Mouse (Mus musculus): Measurements from ENCODE around the gene Itgbl1. TPM values are rescaled to one million over a fixed set of nuclear protein-coding genes. Genes with fewer than 3 reads are reported as not detected.
"Not testable (repeated sequence)": the region's sequence is repeated elsewhere in the genome, so short reads cannot be mapped to it uniquely, and the experiment has no call there.

The Itgbl1 gene
- 1.7 and 2.1 TPM in 2 replicates for polyA plus RNA-seq (2016; fragmentation: Nextera tagmentation; extraction: Ambion mirVana)

- no peak for ATAC-seq (ENCODE audit: low FRiP score, low read depth)
- H3K4me2 ChIP-seq (replicated peaks), result no peak within 1 kb of the TSS
- 34% methylated on average over 7 of the region's 7 CpGs for WGBS
Measured at GRCm38 (mm10) chr14:123659921-123660385, at the start of gene Itgbl1. TSS of gene Itgbl1 (plus strand) at chr14:123659971.

DNA sequence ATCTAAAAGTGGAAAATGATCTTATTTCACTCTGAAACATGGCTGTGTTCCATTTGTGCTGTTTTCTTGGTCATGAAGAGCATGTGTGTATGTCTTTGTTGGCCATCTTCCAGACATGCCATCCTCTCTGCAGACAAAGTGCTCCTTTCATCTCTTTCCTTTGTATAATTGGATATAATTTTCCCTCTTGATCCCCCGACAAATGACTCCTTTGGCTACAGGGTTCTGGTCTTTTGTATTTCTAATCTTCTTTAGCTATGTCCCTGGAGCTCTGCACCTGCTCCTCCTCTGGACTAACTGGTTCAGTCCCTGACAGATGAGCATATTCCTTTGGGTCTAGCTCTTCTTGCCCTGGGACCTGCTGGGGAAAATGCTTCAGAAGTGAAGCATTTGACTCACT is 36.8 kb upstream of the Itgbl1 start:
- H3K36me3 ChIP-seq, result no peaks in the 10 kb centered on the region

More at GRCm38 (mm10) chr14:123659921-123660385, at the start of gene Itgbl1:
- Histone ChIP-seq H3K4me3 (no peak within 1 kb of the TSS), H3K36me3 (no peaks in the 10 kb centered on the region), H3K9ac (replicated peaks) (no peak within 1 kb of the TSS), H3K4me1 (peaks cover 12% of the 10 kb centered on the region), H3K27me3 (no peaks in the 10 kb centered on the region), H3K9me3 (no peaks in the 10 kb centered on the region), H3K27ac (replicated peaks) (no peak within 1 kb of the TSS)

GRCm38 (mm10) chr14:123626501-123627179 is 33.1 kb upstream of the Itgbl1 start, which contains the start of gene Nalcn:
TSS of gene Nalcn (minus strand) at chr14:123627144.
- under 1% methylated on average over 41 of the region's 47 CpGs for WGBS
- H3K27ac ChIP-seq (replicated peaks), result peak within 1 kb of the TSS; percentile 60
- no peaks in the 10 kb centered on the region for H3K9me3 ChIP-seq
- peak within 1 kb of the TSS; percentile 71 for H3K9ac ChIP-seq (replicated peaks)
- peak within 1 kb of the TSS; percentile 71 for H3K4me2 ChIP-seq (replicated peaks)
- peak; percentile 86 for ATAC-seq (ENCODE audit: low FRiP score, low read depth)
- H3K4me1 ChIP-seq, result peaks cover 17% of the 10 kb centered on the region
- H3K27me3 ChIP-seq, result peaks cover 4% of the 10 kb centered on the region; the same call in 1 of the 2 replicates
- H3K36me3 ChIP-seq, result no peaks in the 10 kb centered on the region
- peak within 1 kb of the TSS; percentile 55 for H3K4me3 ChIP-seq

More for the DNA sequence above, 36.8 kb upstream of the Itgbl1 start:
- Histone ChIP-seq H3K27me3 (peaks cover 4% of the 10 kb centered on the region; the same call in 1 of the 2 replicates), H3K9me3 (no peaks in the 10 kb centered on the region), H3K9ac (replicated peaks) (no peak overlapping the region), H3K4me1 (peaks cover 17% of the 10 kb centered on the region), H3K4me3 (no peak overlapping the region), H3K27ac (replicated peaks) (0 out of 2 replicates have a peak overlapping the region, but pooled peaks have one; percentile 39), H3K4me2 (replicated peaks) (no peak overlapping the region)
- peak; percentile 51 for ATAC-seq (ENCODE audit: low FRiP score, low read depth)
- 10% methylated on average over 1 of the region's 1 CpGs for WGBS

GRCm38 (mm10) chr14:123627180-123627562 is 32.6 kb upstream of the Itgbl1 start:
- Histone ChIP-seq H3K9ac (replicated peaks) (peak overlapping the region; percentile 71), H3K4me2 (replicated peaks) (peak overlapping the region; percentile 71), H3K4me1 (peaks cover 17% of the 10 kb centered on the region), H3K9me3 (no peaks in the 10 kb centered on the region), H3K36me3 (no peaks in the 10 kb centered on the region), H3K4me3 (peak overlapping the region; percentile 55), H3K27me3 (peaks cover 4% of the 10 kb centered on the region; the same call in 1 of the 2 replicates), H3K27ac (replicated peaks) (peak overlapping the region; percentile 60; the same call in 1 of the 2 replicates)
- no peak for ATAC-seq (ENCODE audit: low FRiP score, low read depth)
- 46% methylated on average over 3 of the region's 3 CpGs for WGBS

- ATAC-seq (ENCODE audit: low FRiP score, low read depth), result peak; percentile 92
- H3K27me3 ChIP-seq, result no peaks in the 10 kb centered on the region
- no peak overlapping the region for H3K27ac ChIP-seq (replicated peaks)
- H3K36me3 ChIP-seq, result no peaks in the 10 kb centered on the region
- H3K4me2 ChIP-seq (replicated peaks), result peak overlapping the region; percentile 33
- H3K4me1 ChIP-seq, result peaks cover 12% of the 10 kb centered on the region
- no peaks in the 10 kb centered on the region for H3K9me3 ChIP-seq
- WGBS, result 23% methylated on average over 20 of the region's 20 CpGs
- no peak overlapping the region for H3K4me3 ChIP-seq
- no peak overlapping the region for H3K9ac ChIP-seq (replicated peaks)
Measured at GRCm38 (mm10) chr14:123661091-123661491, 1.3 kb downstream of the Itgbl1 start.

DNA sequence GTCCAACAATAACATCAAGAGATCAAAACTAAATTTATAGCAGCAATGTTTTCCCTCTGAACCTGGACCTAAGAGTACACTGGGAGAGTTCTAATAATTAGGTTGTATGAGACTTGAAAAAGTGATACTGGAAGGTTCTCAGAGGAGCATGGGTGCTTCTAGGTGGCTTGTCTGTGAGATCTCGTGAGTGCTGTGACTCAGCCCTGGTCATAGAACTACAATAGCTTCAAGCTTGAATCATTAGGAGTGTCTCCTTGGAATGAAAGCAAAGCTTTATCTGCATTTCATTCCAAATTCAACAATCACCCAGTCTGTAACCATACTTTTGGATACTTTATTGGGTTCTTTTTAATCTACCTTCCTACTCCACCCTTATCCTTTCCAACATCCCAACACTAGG is 2.6 kb downstream of the Itgbl1 start:
- WGBS, result 76% methylated on average over 1 of the region's 1 CpGs
- Histone ChIP-seq H3K27me3 (no peaks in the 10 kb centered on the region), H3K36me3 (no peaks in the 10 kb centered on the region), H3K9me3 (no peaks in the 10 kb centered on the region), H3K4me2 (replicated peaks) (no peak overlapping the region), H3K9ac (replicated peaks) (no peak overlapping the region), H3K4me3 (no peak overlapping the region), H3K4me1 (peaks cover 12% of the 10 kb centered on the region), H3K27ac (replicated peaks) (no peak overlapping the region)
- no peak for ATAC-seq (ENCODE audit: low FRiP score, low read depth)

DNA sequence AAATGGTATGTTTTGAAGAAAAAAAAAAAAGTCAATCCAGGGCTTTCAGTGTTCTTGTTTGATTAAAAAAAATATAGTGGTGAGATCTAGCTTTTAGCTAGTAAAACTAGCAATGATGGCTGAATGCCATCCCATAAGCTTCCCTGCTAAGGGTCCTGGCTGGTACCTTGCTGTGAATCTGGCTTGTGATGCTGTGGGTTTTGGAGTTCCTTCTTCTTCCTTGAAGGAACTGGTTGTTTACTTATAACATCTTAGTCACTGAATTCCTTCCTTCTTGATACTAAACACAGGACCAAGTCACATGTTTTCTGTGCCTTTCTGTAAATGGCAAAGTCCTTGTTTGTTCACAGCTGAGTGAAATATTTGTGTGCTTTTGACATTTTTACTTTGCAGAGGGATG is 3.4 kb downstream of the Itgbl1 start:
- Histone ChIP-seq H3K27ac (replicated peaks) (no peak overlapping the region), H3K9ac (replicated peaks) (no peak overlapping the region), H3K27me3 (no peaks in the 10 kb centered on the region), H3K4me2 (replicated peaks) (no peak overlapping the region), H3K4me1 (peaks cover 12% of the 10 kb centered on the region), H3K9me3 (no peaks in the 10 kb centered on the region), H3K36me3 (no peaks in the 10 kb centered on the region), H3K4me3 (no peak overlapping the region)
- no peak for ATAC-seq (ENCODE audit: low FRiP score, low read depth)

DNA sequence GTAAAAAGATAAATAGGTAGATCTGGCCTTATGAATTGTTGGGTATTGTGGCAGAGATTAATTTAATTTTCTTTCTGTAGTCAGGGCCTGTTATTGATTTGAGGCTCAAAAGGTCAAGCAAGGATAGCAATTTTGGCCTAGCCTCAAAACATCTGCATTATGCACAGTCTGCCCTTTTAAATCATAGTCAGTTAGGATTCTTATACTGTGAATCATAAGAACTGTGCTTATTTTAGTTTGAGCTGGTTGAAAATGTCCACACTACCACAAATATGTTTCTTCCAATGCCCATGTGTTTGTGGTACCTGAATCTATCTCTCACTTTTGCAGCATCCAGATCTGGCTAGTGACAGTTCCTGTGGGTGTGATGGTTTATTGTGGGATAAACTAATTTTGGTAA is 4.7 kb downstream of the Itgbl1 start:
- Histone ChIP-seq H3K4me3 (no peak overlapping the region), H3K36me3 (no peaks in the 10 kb centered on the region), H3K27me3 (no peaks in the 10 kb centered on the region), H3K4me1 (peaks cover 12% of the 10 kb centered on the region), H3K27ac (replicated peaks) (no peak overlapping the region), H3K9ac (replicated peaks) (no peak overlapping the region), H3K4me2 (replicated peaks) (no peak overlapping the region), H3K9me3 (no peaks in the 10 kb centered on the region)
- ATAC-seq (ENCODE audit: low FRiP score, low read depth), result no peak

DNA sequence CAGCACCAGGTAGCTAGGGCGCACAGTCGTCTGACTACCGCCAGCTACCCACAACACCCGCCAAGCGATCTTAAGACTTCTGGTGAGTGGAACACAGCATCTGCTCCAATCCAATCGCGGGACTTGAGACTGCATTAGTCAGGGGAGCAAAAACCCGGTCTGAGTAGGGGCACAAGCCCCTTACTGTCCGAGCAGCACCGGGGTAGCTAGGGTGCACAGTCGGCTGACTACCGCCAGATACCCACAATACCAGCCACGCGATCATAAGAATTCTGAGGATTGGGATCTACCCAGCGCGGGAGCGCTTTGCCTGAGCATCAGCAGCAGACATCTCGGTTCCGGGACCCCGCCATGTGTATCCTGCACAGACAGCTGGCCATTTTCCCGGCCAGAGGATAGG is 11.3 kb downstream of the Itgbl1 start:
- 89% methylated on average over 21 of the region's 21 CpGs for WGBS
- not testable (repeated sequence) for H3K36me3 ChIP-seq; ATAC-seq (ENCODE audit: low FRiP score, low read depth); H3K4me2 ChIP-seq (replicated peaks); H3K9ac ChIP-seq (replicated peaks); H3K9me3 ChIP-seq; H3K4me1 ChIP-seq; H3K27ac ChIP-seq (replicated peaks); H3K4me3 ChIP-seq; H3K27me3 ChIP-seq

DNA sequence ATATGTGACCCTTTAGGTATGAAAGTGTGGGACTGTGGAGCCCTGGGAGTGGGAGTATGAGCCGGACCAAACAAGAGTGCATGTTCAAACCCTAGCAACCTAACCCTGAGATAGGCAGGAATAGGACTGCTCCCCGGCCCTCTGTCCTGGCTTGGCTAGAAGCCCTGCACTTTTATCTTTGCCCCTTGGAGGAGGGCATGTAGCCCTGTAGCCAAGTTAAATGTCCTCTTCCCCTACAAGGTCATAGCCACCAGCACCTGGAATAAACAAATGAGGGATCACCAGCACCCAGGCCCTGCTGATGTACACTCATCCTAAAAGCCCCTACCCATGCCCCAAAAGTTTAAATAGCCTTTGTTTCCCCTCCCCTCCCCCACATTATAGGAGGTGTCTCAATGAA is 18.3 kb downstream of the Itgbl1 start:
- no peak overlapping the region for H3K27ac ChIP-seq (replicated peaks)
- no peaks in the 10 kb centered on the region for H3K27me3 ChIP-seq
- no peaks in the 10 kb centered on the region for H3K9me3 ChIP-seq
- ATAC-seq (ENCODE audit: low FRiP score, low read depth), result no peak
- H3K4me2 ChIP-seq (replicated peaks), result no peak overlapping the region
- WGBS, result 86% methylated on average over 2 of the region's 2 CpGs
- no peaks in the 10 kb centered on the region for H3K4me1 ChIP-seq
- H3K9ac ChIP-seq (replicated peaks), result no peak overlapping the region
- H3K36me3 ChIP-seq, result no peaks in the 10 kb centered on the region
- H3K4me3 ChIP-seq, result no peak overlapping the region

DNA sequence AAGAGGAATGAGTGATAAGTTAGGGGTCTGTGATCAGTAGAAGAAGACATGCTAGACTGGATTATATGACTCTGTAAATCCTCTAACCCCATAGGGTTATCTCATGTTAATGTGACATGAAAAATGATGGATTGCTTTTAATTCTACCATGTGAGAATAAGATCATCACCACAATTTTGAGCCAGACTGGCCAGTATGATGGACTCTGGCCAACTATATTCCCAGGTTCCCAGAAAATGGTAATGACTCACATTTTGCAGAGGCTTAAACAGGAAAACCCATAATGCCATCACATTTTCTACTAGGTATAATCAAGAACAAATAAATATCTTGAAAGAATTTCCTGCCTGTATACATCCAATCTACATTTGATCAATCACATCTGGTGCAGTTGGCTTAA is 55.0 kb downstream of the Itgbl1 start:
- no peak for ATAC-seq (ENCODE audit: low FRiP score, low read depth)
- H3K27ac ChIP-seq (replicated peaks), result no peak overlapping the region
- no peaks in the 10 kb centered on the region for H3K36me3 ChIP-seq
- H3K4me1 ChIP-seq, result no peaks in the 10 kb centered on the region
- no peak overlapping the region for H3K4me3 ChIP-seq
- H3K4me2 ChIP-seq (replicated peaks), result no peak overlapping the region
- H3K27me3 ChIP-seq, result no peaks in the 10 kb centered on the region
- H3K9me3 ChIP-seq, result no peaks in the 10 kb centered on the region
- H3K9ac ChIP-seq (replicated peaks), result no peak overlapping the region

DNA sequence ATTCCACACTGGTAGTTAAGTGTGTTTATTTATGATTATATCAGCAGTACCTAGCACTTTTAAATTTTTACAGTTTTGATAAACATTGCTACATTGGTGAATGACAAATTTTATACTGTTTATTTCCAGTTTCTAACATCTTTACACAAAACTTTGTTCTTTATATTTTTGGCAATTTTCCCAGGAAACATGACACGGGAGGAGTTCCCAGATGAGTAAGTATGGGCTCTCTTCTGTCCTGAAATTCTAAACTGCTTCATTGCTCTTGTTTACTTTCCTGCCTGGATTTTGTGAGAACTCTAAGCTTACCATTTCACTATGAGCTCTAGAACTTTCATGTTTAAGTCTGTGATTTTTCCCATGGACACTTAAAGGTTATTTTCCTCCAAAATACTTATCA is 82.3 kb downstream of the Itgbl1 start:
- no peak for ATAC-seq (ENCODE audit: low FRiP score, low read depth)
- H3K36me3 ChIP-seq, result no peaks in the 10 kb centered on the region
- no peak overlapping the region for H3K27ac ChIP-seq (replicated peaks)
- no peaks in the 10 kb centered on the region for H3K27me3 ChIP-seq
- H3K4me2 ChIP-seq (replicated peaks), result no peak overlapping the region
- WGBS, result 72% methylated on average over 1 of the region's 1 CpGs
- H3K4me1 ChIP-seq, result no peaks in the 10 kb centered on the region
- no peak overlapping the region for H3K9ac ChIP-seq (replicated peaks)
- H3K9me3 ChIP-seq, result no peaks in the 10 kb centered on the region
- H3K4me3 ChIP-seq, result no peak overlapping the region

GRCm38 (mm10) chr14:123751017-123751416 is 91.2 kb downstream of the Itgbl1 start:
- ATAC-seq (ENCODE audit: low FRiP score, low read depth), result no peak
- Histone ChIP-seq H3K36me3 (no peaks in the 10 kb centered on the region), H3K9me3 (no peaks in the 10 kb centered on the region), H3K27ac (replicated peaks) (no peak overlapping the region), H3K27me3 (no peaks in the 10 kb centered on the region), H3K9ac (replicated peaks) (no peak overlapping the region), H3K4me3 (no peak overlapping the region), H3K4me2 (replicated peaks) (no peak overlapping the region), H3K4me1 (no peaks in the 10 kb centered on the region)
- WGBS, result 81% methylated on average over 1 of the region's 1 CpGs

Measured in midbrain, embryonic 12.5 days (tissue).